Mouse (Mus musculus): ENCODE measurements around the gene Ins2.

The Ins2 gene

DNA sequence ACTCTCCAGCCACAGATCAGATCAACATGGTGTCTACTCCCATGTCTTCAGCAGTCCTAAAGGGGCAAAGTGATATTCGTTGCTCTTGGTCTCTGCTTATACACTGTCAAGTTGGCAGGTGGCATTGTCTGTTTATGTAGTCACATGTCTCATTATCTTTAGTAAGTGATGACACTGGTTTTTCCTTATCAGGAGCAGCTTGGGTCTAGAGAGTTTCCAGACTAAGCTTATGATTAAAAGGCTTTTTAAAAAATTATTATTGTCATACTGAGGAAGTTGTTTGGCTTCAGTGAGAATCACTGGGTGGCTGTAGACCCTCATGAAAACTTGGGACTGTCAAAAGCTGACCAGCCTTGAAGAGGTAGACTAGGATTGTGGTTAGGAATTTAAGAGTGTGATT is at the start of gene Ins2:
Gene Ins2, minus strand, starts transcription at position 101 of the 400 bp plus-strand sequence.
- CTCF ChIA-PET = no interaction called here
- POLR2A ChIA-PET = no interaction called here

- ChIA-PET POLR2A (no interaction called here), CTCF (no interaction called here)
Observed at GRCm38 (mm10) chr7:142792650-142793275, 49.6 kb upstream of the Ins2 start.

DNA sequence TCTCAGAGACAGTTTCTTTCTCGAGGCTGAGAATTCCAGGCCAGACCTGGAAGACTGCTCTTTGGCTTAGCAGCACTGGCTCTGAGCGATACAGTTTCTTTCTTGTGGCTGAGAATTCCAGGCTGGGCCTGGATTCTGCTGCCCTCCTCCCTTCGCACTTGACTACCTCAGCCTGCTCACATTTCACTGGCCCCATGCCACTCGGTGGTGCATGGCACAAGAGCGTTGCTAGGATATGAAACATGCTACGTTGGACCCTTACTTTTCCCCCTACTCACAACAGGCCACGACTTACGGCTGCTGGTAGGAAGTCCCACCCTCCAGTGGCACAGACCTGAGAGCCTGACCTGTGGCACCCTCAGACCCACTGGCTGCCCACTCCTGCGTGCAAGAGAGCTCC is 46.5 kb upstream of the Ins2 start:
- ChIA-PET CTCF (interaction anchor here in 1 of 4 experiments (1.0 kb wide), 1 partner anchor 75 kb away, joined by 3 read pairs; no protein-coding TSS in a partner anchor), POLR2A (no interaction called here)

GRCm38 (mm10) chr7:142737772-142738171 is 5.4 kb downstream of the Ins2 start:
- ChIA-PET POLR2A (no interaction called here), CTCF (interaction anchor here (0.6 to 2.5 kb wide), 21 partner anchors 12 to 730 kb away, joined by 3 to 12 read pairs (median 3); no protein-coding TSS in a partner anchor)

- CTCF ChIA-PET = interaction anchor here (0.6 to 2.5 kb wide), 22 partner anchors 12 to 1131 kb away, joined by 3 to 12 read pairs (median 3); no protein-coding TSS in a partner anchor
- POLR2A ChIA-PET = no interaction called here
Observed at GRCm38 (mm10) chr7:142736943-142737490, 6.2 kb downstream of the Ins2 start.

GRCm38 (mm10) chr7:142725973-142726372 is 17.2 kb downstream of the Ins2 start:
- POLR2A ChIA-PET = no interaction called here
- CTCF ChIA-PET = interaction anchor here in 3 of 4 experiments (0.7 to 2.9 kb wide), 10 partner anchors 8 to 243 kb away, joined by 3 to 9 read pairs (median 4); no protein-coding TSS in a partner anchor

- POLR2A ChIA-PET = no interaction called here
- CTCF ChIA-PET = interaction anchor here in 2 of 4 experiments (0.7 to 1.1 kb wide), 3 partner anchors 198 to 762 kb away, joined by 3 read pairs; no protein-coding TSS in a partner anchor
Observed at GRCm38 (mm10) chr7:142720725-142721124, 22.5 kb downstream of the Ins2 start.

DNA sequence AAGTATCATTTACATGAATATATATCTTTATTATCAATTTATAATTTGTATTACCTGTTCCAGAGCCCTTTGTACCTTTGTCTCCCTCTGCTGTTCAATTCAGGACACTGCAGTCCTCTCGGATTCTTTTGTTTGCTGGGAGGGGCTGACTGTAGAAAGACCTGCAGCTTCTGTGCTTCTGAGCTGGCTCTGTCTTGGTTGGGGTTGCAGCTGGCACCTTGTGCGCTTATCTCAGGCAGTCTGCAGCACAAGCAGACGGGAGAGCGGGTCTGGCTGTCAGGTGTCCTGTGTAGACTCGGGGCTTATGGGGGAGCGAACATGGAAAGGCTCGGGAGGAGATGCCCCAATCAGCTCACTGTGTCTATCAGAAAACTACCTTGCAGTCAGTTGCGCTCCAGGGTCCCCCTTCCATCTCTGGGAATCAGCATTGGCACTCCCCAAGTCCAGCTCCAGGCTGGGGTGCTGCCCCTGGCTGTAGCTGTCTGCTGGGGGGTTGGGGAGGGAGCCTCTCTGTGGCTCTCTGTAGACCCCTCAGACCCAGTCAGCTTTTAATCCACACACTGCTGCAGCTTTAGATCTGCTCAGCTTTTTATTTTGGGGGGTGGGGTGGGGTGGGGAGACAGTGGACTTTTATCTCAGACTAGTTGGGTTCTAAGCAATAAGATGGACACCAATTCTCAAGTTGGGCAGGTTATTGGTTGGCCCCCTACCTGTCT is 28.2 kb downstream of the Ins2 start:
- ChIA-PET POLR2A (interaction anchor here in 3 of 4 experiments (0.5 to 0.6 kb wide), 3 partner anchors 58 to 1115 kb away, joined by 3 read pairs; no protein-coding TSS in a partner anchor), CTCF (interaction anchor here (0.5 to 1.4 kb wide), 22 partner anchors 11 to 380 kb away, joined by 3 to 18 read pairs (median 3); no protein-coding TSS in a partner anchor)

DNA sequence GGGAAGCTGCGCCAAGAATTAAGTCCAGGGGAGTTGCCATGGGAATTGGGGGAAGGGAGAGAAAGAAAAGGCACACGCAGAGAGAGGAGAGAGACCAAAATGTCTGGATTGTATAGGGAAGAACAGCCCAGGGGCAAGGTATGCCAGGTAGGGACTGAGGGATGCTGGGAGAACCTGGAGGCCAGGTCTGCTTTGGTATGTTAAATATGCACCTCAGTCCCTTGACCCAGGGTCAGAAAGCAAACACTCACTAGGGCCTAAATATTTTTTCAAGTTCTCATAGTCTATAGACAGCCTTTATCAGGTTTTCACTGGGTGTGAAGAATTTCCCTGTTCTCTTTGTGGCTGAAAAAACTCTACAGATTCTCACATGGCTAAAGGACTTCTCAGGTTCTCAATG is 36.3 kb downstream of the Ins2 start:
- POLR2A ChIA-PET = no interaction called here
- CTCF ChIA-PET = no interaction called here

GRCm38 (mm10) chr7:142699334-142699860 is 43.8 kb downstream of the Ins2 start:
- POLR2A ChIA-PET = no interaction called here

DNA sequence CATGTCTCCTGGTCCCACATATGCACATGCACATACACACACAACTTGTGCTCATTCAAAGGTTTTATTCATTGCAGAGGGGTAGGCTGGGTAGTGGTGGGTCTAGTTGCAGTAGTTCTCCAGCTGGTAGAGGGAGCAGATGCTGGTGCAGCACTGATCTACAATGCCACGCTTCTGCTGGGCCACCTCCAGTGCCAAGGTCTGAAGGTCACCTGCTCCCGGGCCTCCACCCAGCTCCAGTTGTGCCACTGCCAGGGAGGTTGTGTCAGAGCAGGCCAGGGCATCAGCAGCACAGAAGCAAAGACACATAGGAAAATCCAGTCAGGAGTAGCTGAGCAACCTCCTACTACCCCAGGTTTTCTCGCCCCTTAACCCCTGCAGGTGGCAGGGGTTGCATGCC is 64.6 kb downstream of the Ins2 start:
- POLR2A ChIA-PET = interaction anchor here in 1 of 4 experiments (0.6 kb wide), 1 partner anchor 75 kb away, joined by 3 read pairs; no protein-coding TSS in a partner anchor
- CTCF ChIA-PET = interaction anchor here in 3 of 4 experiments (1.2 to 3.2 kb wide), 4 partner anchors 68 to 197 kb away, joined by 3 to 11 read pairs (median 7); no protein-coding TSS in a partner anchor

More at GRCm38 (mm10) chr7:142699334-142699860, 43.8 kb downstream of the Ins2 start:
- CTCF ChIA-PET = interaction anchor here in 1 of 4 experiments (2.2 kb wide), 1 partner anchor 15 kb away, joined by 5 read pairs; no protein-coding TSS in a partner anchor

DNA sequence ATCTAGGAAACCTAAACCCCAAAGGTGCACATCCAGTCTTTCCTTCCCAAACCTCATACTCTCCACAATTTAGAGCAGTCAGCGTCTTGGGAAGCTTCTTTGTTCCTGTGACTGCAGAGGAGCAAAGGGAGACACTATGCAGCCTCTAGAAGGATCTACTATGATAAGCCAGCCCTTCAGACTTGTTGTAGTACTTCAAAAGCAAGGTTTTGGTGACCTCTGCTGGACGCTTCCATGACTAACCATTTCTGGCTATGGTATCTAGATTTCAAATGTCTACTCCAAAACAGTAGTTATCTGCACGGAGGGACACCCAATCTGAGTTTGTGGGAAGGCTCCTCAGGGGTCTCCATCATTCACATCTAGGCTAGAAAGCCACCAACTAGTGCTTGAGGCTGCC is 67.5 kb downstream of the Ins2 start:
- ChIA-PET CTCF (interaction anchor here (0.6 to 3.3 kb wide), 18 partner anchors 65 to 391 kb away, joined by 3 to 13 read pairs (median 5); no protein-coding TSS in a partner anchor), POLR2A (no interaction called here)

GRCm38 (mm10) chr7:142675141-142675540 is 68.0 kb downstream of the Ins2 start:
- ChIA-PET CTCF (interaction anchor here (0.6 to 3.3 kb wide), 13 partner anchors 64 to 391 kb away, joined by 3 to 13 read pairs (median 5); no protein-coding TSS in a partner anchor), POLR2A (interaction anchor here in 1 of 4 experiments (1.6 kb wide), 1 partner anchor 64 kb away, joined by 4 read pairs; no protein-coding TSS in a partner anchor)

- ChIA-PET POLR2A (interaction anchor here in 1 of 4 experiments (1.1 kb wide), 1 partner anchor 302 kb away, joined by 3 read pairs; no protein-coding TSS in a partner anchor), CTCF (interaction anchor here (0.6 to 4.7 kb wide), 18 partner anchors 8 to 758 kb away, joined by 3 to 46 read pairs (median 4); no protein-coding TSS in a partner anchor)
Observed at GRCm38 (mm10) chr7:142672120-142672519, 71.1 kb downstream of the Ins2 start.

DNA sequence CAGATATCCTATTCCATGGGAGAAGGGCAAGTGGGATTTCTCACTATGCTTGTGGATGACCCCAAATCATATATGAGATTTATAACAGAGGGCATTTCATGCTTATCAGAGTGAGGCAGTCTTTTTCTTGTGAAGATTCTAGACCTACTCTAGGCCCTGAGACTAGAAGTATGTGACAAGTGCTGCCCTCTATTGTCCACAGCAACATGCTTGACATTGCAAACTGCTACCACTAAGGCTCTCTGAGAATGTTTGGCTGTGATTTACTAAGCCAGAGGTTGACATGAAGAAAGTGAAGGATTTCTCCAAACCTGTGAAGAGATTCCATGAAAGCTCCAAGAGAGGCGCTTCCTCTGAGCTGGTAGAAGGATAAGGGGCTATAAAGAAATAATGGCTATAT is 72.1 kb downstream of the Ins2 start:
- ChIA-PET CTCF (interaction anchor here (0.6 to 4.7 kb wide), 8 partner anchors 60 to 349 kb away, joined by 3 to 46 read pairs (median 6); no protein-coding TSS in a partner anchor), POLR2A (interaction anchor here in 1 of 4 experiments (1.1 to 1.3 kb wide), 2 partner anchors 60 to 301 kb away, joined by 3 to 6 read pairs; no protein-coding TSS in a partner anchor)

DNA sequence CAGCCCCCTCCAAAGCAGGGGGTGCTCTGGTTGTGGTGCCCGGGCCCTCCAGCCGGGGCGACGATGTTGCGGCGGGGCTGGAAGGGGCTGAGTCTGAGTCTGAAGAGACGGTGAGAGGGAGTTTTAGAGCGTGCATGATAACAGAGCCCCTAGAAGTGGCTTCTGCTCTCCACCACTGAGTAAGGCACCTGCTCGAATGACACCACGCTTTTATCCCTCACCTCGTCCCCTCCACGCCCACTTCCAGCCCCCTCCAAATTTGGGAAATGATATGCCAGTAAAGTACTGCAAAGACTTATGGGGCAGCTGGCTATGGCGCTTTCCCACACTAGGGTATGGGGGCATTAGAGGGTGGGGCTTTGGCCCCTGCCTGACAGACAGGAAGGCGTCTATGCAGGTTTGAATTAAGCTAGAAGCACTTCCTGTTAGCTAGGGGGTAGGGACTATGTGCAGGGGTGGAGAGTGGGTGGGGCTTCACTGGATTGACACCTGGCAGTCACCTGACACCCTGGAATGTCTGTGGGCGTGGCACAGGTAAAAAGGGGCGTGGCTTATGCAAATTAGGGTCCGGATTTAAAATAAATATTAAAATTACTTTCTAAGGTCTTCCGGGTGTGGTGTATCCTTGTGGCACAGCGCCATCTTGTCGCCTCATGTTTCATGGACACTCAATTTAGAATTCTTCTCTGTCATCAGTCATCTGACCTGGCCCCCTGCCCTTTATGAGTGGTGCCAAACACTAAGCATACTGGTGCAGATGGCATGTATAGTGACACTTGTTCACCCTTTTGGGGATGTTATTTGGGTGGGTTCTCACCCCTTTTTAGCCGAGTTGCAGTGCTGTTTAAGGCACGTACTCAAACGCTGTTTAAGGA is 73.2 kb downstream of the Ins2 start, which contains the start of gene Gm49394:
Gene Gm49394, minus strand, starts transcription at position 192 of the 875 bp plus-strand sequence.
- POLR2A ChIA-PET = interaction anchor here in 1 of 4 experiments (1.3 kb wide), 1 partner anchor 59 kb away, joined by 6 read pairs; no protein-coding TSS in a partner anchor
- CTCF ChIA-PET = interaction anchor here in 2 of 4 experiments (0.6 to 4.7 kb wide), 2 partner anchors 59 to 403 kb away, joined by 3 to 46 read pairs; no protein-coding TSS in a partner anchor

DNA sequence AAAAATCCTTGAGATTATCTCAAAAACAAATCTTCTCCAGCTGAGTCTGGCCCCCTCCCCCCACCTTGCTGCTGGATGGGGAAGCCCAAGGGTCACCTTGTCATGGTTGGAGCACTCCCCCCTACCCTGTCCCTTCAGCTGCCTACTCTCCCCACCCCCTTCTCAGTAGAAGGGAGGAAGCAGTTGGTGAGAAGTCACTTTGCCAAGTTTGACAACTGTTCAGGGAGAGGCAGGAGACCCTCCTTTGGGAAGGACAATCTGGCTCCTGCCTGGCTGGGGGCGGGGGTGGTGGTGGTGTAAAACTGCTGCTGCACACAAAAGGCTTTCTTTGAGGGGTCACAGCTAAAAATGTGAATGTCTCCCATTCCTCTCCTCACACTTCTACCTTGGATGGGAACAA is 74.9 kb downstream of the Ins2 start:
- CTCF ChIA-PET = interaction anchor here in 1 of 4 experiments (0.6 kb wide), 1 partner anchor 58 kb away, joined by 4 read pairs; no protein-coding TSS in a partner anchor
- POLR2A ChIA-PET = interaction anchor here in 1 of 4 experiments (0.6 kb wide), 2 partner anchors 337 to 900 kb away, joined by 4 to 7 read pairs; no protein-coding TSS in a partner anchor
